Mouse (Mus musculus) ovary, postnatal 36 days (tissue): ENCODE measurements around the gene Wdr20.

Experiments used
- DNase-seq: peaks from one replicate; pipeline ENCODE4 v3.0.0; 2022; ENCODE audit warnings: low spot score, mixed read lengths

Gene Wdr20

GRCm38 (mm10) chr12:110821787-110822186 lies 84.0 kb downstream of the Wdr20 start:
- DNase-seq, result no peak

- DNase-seq, result no peak
Observed at GRCm38 (mm10) chr12:110822366-110822765, 84.6 kb downstream of the Wdr20 start.

- no peak for DNase-seq
Observed at GRCm38 (mm10) chr12:110828908-110829307, 91.2 kb downstream of the Wdr20 start.

GRCm38 (mm10) chr12:110830293-110831024 lies 92.7 kb downstream of the Wdr20 start:
- no peak for DNase-seq

- DNase-seq, result no peak
Observed at GRCm38 (mm10) chr12:110835182-110835581, 97.4 kb downstream of the Wdr20 start.

- DNase-seq, result no peak
Observed at GRCm38 (mm10) chr12:110836729-110837128, 99.0 kb downstream of the Wdr20 start.

- no peak for DNase-seq
Observed at GRCm38 (mm10) chr12:110837192-110837841, 99.6 kb downstream of the Wdr20 start.

GRCm38 (mm10) chr12:110837850-110838249 lies 100.1 kb downstream of the Wdr20 start:
- DNase-seq, result no peak

- peak; percentile 97 for DNase-seq
Observed at GRCm38 (mm10) chr12:110840348-110841198, 102.8 kb downstream of the Wdr20 start, which contains the start of gene Mok. Gene Mok, minus strand, starts transcription at chr12:110840939.

GRCm38 (mm10) chr12:110841731-110842493 lies 104.2 kb downstream of the Wdr20 start:
- no peak for DNase-seq

GRCm38 (mm10) chr12:110843194-110844048 lies 105.7 kb downstream of the Wdr20 start:
- peak; percentile 82 for DNase-seq

GRCm38 (mm10) chr12:110844227-110845130 lies 106.7 kb downstream of the Wdr20 start:
- DNase-seq, result peak; percentile 47

GRCm38 (mm10) chr12:110845131-110845880 lies 107.6 kb downstream of the Wdr20 start:
- peak; percentile 90 for DNase-seq

GRCm38 (mm10) chr12:110846191-110846765 lies 108.5 kb downstream of the Wdr20 start:
- DNase-seq, result no peak

GRCm38 (mm10) chr12:110850010-110850928 lies 112.5 kb downstream of the Wdr20 start, which contains the start of gene Zfp839:
Gene Zfp839, plus strand, starts transcription at chr12:110850253.
- DNase-seq, result peak; percentile 87

- DNase-seq, result no peak
Observed at GRCm38 (mm10) chr12:110850929-110851256, 113.1 kb downstream of the Wdr20 start.

GRCm38 (mm10) chr12:110851414-110851813 lies 113.7 kb downstream of the Wdr20 start:
- no peak for DNase-seq

- no peak for DNase-seq
Observed at GRCm38 (mm10) chr12:110851923-110852322, 114.2 kb downstream of the Wdr20 start.
